Mouse (Mus musculus) forebrain, embryonic 16.5 days (tissue): ENCODE measurements at regions not wholly inside any gene's neighbourhood (a gene's known extent, or its start where the extent isn't known, plus 50 kb on each side); places are given as distances from the start of the nearest gene placed in this dataset.
A peak's percentile ranks its signal among the peaks of the same experiment; 100 is the strongest.

Source experiments
- ATAC-seq: fragments of 200-750 bp; cut with Nextera tagmentation; 2 replicates; pipeline ENCODE4 v1.8.0; 2017; ENCODE audit warnings: mild to moderate bottlenecking, moderate library complexity
- H3K27ac ChIP-seq: fragments of 300-500 bp; sonication (generic); 2 replicates; pipeline ENCODE4 v1.5.1; 2014; ENCODE audit warnings: low read length, control low read depth
- H3K27me3 ChIP-seq: fragments of 300-500 bp; sonication (generic); replicated peaks from 2 replicates; pipeline ENCODE4 v1.6.1; 2014; ENCODE audit warnings: low read length; ENCODE audit not compliant: control insufficient read depth, insufficient read depth
- H3K36me3 ChIP-seq: fragments of 300-500 bp; sonication (generic); 2 replicates; pipeline ENCODE4 v1.6.1; 2014; ENCODE audit not compliant: control insufficient read depth, insufficient read depth
- H3K4me1 ChIP-seq: fragments of 300-500 bp; sonication (generic); replicated peaks from 2 replicates; pipeline ENCODE4 v1.6.1; 2014; ENCODE audit warnings: low read length; ENCODE audit not compliant: control insufficient read depth, insufficient read depth
- H3K4me2 ChIP-seq: fragments of 300-500 bp; sonication (generic); 2 replicates; pipeline ENCODE4 v1.6.1; 2014; ENCODE audit warnings: mild to moderate bottlenecking, low read length, control low read depth
- H3K4me3 ChIP-seq: fragments of 300-500 bp; sonication (generic); replicated peaks from 2 replicates; pipeline ENCODE4 v1.5.1; 2014; ENCODE audit warnings: mild to moderate bottlenecking, low read length, control low read depth
- H3K9ac ChIP-seq: fragments of 300-500 bp; sonication (generic); replicated peaks from 2 replicates; pipeline ENCODE4 v1.6.1; 2014; ENCODE audit warnings: low read depth, low read length, control low read depth
- H3K9me3 ChIP-seq: fragments of 300-500 bp; sonication (generic); 2 replicates; pipeline ENCODE4 v1.6.1; 2016; ENCODE audit warnings: low read length; ENCODE audit not compliant: control insufficient read depth
- WGBS: fragments of 180-500 bp; shearing (Covaris S2); extraction: QIAGEN DNeasy Blood & Tissue Kit; methylation state at CpG from one replicate; pipeline ENCODE4 v1.1.7; 2014; 5-methylcytosine and 5-hydroxymethylcytosine counted together

GRCm38 (mm10) chr5:54241169-54241917 is 243.0 kb downstream of the Stim2 start:
- Histone ChIP-seq H3K36me3 (no peaks in the 10 kb centered on the region), H3K4me2 (no peak overlapping the region), H3K4me1 (no peaks in the 10 kb centered on the region), H3K9me3 (no peaks in the 10 kb centered on the region), H3K4me3 (no peak overlapping the region), H3K27ac (no peak overlapping the region), H3K27me3 (no peaks in the 10 kb centered on the region), H3K9ac (no peak overlapping the region)
- ATAC-seq = no peak
- WGBS = 37% methylated on average over 20 of the region's 20 CpGs

GRCm38 (mm10) chr5:54242126-54242525 is 243.8 kb downstream of the Stim2 start:
- 84% methylated on average over 4 of the region's 4 CpGs for WGBS
- no peak overlapping the region for H3K27ac ChIP-seq

GRCm38 (mm10) chr5:54252038-54252437 is 253.7 kb downstream of the Stim2 start:
- no peaks in the 10 kb centered on the region for H3K27me3 ChIP-seq

More at GRCm38 (mm10) chr5:54242126-54242525, 243.8 kb downstream of the Stim2 start:
- Histone ChIP-seq H3K36me3 (no peaks in the 10 kb centered on the region), H3K9ac (no peak overlapping the region), H3K4me2 (no peak overlapping the region), H3K4me3 (no peak overlapping the region), H3K27me3 (no peaks in the 10 kb centered on the region), H3K9me3 (no peaks in the 10 kb centered on the region), H3K4me1 (no peaks in the 10 kb centered on the region)
- ATAC-seq = no peak

GRCm38 (mm10) chr5:54254005-54254404 is 255.7 kb downstream of the Stim2 start:
- Histone ChIP-seq H3K27ac (no peak overlapping the region), H3K4me3 (no peak overlapping the region), H3K9me3 (no peaks in the 10 kb centered on the region), H3K9ac (no peak overlapping the region), H3K36me3 (no peaks in the 10 kb centered on the region), H3K4me2 (no peak overlapping the region), H3K4me1 (no peaks in the 10 kb centered on the region), H3K27me3 (no peaks in the 10 kb centered on the region)
- WGBS = 47% methylated on average over 7 of the region's 7 CpGs
- no peak for ATAC-seq

More at GRCm38 (mm10) chr5:54252038-54252437, 253.7 kb downstream of the Stim2 start:
- no peaks in the 10 kb centered on the region for H3K9me3 ChIP-seq
- ATAC-seq = no peak
- H3K4me3 ChIP-seq = no peak overlapping the region
- H3K4me2 ChIP-seq = no peak overlapping the region
- no peaks in the 10 kb centered on the region for H3K4me1 ChIP-seq
- no peak overlapping the region for H3K9ac ChIP-seq
- no peak overlapping the region for H3K27ac ChIP-seq
- 88% methylated on average over 2 of the region's 2 CpGs for WGBS
- no peaks in the 10 kb centered on the region for H3K36me3 ChIP-seq

- ATAC-seq = peak; percentile 83
- no peak overlapping the region for H3K4me3 ChIP-seq
- 12% methylated on average over 1 of the region's 1 CpGs for WGBS
- no peaks in the 10 kb centered on the region for H3K9me3 ChIP-seq
- H3K27ac ChIP-seq = no peak overlapping the region
- no peak overlapping the region for H3K9ac ChIP-seq
- H3K27me3 ChIP-seq = no peaks in the 10 kb centered on the region
- H3K36me3 ChIP-seq = no peaks in the 10 kb centered on the region
- no peak overlapping the region for H3K4me2 ChIP-seq
- H3K4me1 ChIP-seq = no peaks in the 10 kb centered on the region
Measured at GRCm38 (mm10) chr5:54258087-54258733, 259.9 kb downstream of the Stim2 start.

GRCm38 (mm10) chr5:54264867-54265434 is 266.7 kb downstream of the Stim2 start:
- Histone ChIP-seq H3K4me1 (peaks cover 6% of the 10 kb centered on the region; the same call in 1 of the 2 replicates), H3K36me3 (no peaks in the 10 kb centered on the region), H3K9ac (no peak overlapping the region), H3K9me3 (no peaks in the 10 kb centered on the region), H3K27me3 (no peaks in the 10 kb centered on the region), H3K4me2 (peak overlapping the region; percentile 28), H3K4me3 (no peak overlapping the region), H3K27ac (no peak overlapping the region)
- ATAC-seq = peak; percentile 75
- WGBS = 9% methylated on average over 9 of the region's 9 CpGs

- H3K36me3 ChIP-seq = no peaks in the 10 kb centered on the region
- no peak overlapping the region for H3K9ac ChIP-seq
- WGBS = 29% methylated on average over 10 of the region's 10 CpGs
- no peak overlapping the region for H3K27ac ChIP-seq
- peak; percentile 85 for ATAC-seq
- 0 out of 2 replicates have a peak overlapping the region, but pooled peaks have one; percentile 17 for H3K4me2 ChIP-seq
- H3K9me3 ChIP-seq = peaks cover 5% of the 10 kb centered on the region
- H3K27me3 ChIP-seq = no peaks in the 10 kb centered on the region
- H3K4me1 ChIP-seq = peaks cover 6% of the 10 kb centered on the region; the same call in 1 of the 2 replicates
- no peak overlapping the region for H3K4me3 ChIP-seq
Measured at GRCm38 (mm10) chr5:54267905-54268590, 269.7 kb downstream of the Stim2 start.

- H3K4me1 ChIP-seq = peaks cover 3% of the 10 kb centered on the region
- WGBS = 60% methylated on average over 8 of the region's 8 CpGs
- peak; percentile 12; the same call in 1 of the 2 replicates for ATAC-seq
- no peak overlapping the region for H3K4me3 ChIP-seq
- no peak overlapping the region for H3K9ac ChIP-seq
- H3K27ac ChIP-seq = no peak overlapping the region
- no peaks in the 10 kb centered on the region for H3K27me3 ChIP-seq
- no peaks in the 10 kb centered on the region for H3K9me3 ChIP-seq
- no peak overlapping the region for H3K4me2 ChIP-seq
- H3K36me3 ChIP-seq = no peaks in the 10 kb centered on the region
Measured at GRCm38 (mm10) chr5:54279357-54279756, 281.1 kb downstream of the Stim2 start.

- Histone ChIP-seq H3K9ac (no peak overlapping the region), H3K27ac (no peak overlapping the region), H3K27me3 (no peaks in the 10 kb centered on the region), H3K9me3 (no peaks in the 10 kb centered on the region), H3K4me2 (no peak overlapping the region), H3K4me1 (peaks cover 3% of the 10 kb centered on the region), H3K4me3 (no peak overlapping the region), H3K36me3 (no peaks in the 10 kb centered on the region)
- ATAC-seq = no peak
- 43% methylated on average over 4 of the region's 4 CpGs for WGBS
Measured at GRCm38 (mm10) chr5:54280670-54281069, 282.4 kb downstream of the Stim2 start.
